Mouse (Mus musculus) embryonic fibroblast, embryonic 13.5 days (primary cell): ENCODE results near the gene Gm28047.

ENCODE experiments used
- CTCF ChIP-seq: IDR thresholded peaks from 2 replicates; pipeline ENCODE4 v1.5.1; 2011; ENCODE audit warnings: mild to moderate bottlenecking, control low read depth, low read length, moderate library complexity, borderline replicate concordance; ENCODE audit not compliant: insufficient read depth
- POLR2A ChIP-seq: IDR thresholded peaks from 2 replicates; pipeline ENCODE4 v1.6.1; 2011; ENCODE audit warnings: low read depth, mild to moderate bottlenecking, control low read depth, low read length, moderate library complexity

GRCm38 (mm10) chr15:102567849-102568248, 57.0 kb downstream of the Gm28047 start:
- TF ChIP-seq CTCF = no peak
- no peak for TF ChIP-seq POLR2A
